Mouse (Mus musculus): ENCODE measurements at regions not wholly inside any gene's neighbourhood (a gene's known extent, or its start where the extent isn't known, plus 50 kb on each side); places are given as distances from the start of the nearest gene placed in this dataset.

- no peak overlapping the region for H3K4me3 ChIP-seq (ENCODE audit: low read depth, low read length)
- no peak overlapping the region for H3K4me2 ChIP-seq (ENCODE audit: low read length)
- no peak overlapping the region for H3K27ac ChIP-seq (ENCODE audit: low read depth, low read length)
- H3K9me3 ChIP-seq (replicated peaks; ENCODE audit: control insufficient read depth, low read length): no peaks in the 10 kb centered on the region
- H3K27me3 ChIP-seq (replicated peaks; ENCODE audit: control insufficient read depth, insufficient read depth, low read length): no peaks in the 10 kb centered on the region
- DNase-seq (ENCODE audit: low spot score) (no peak), ATAC-seq (no peak)
- no peaks in the 10 kb centered on the region for H3K4me1 ChIP-seq (ENCODE audit: control insufficient read depth, insufficient read depth, low read length)
- no peak overlapping the region for H3K9ac ChIP-seq (ENCODE audit: low read length)
- WGBS: 96% methylated on average over 3 of the region's 3 CpGs
- no peaks in the 10 kb centered on the region for H3K36me3 ChIP-seq (ENCODE audit: control insufficient read depth, insufficient read depth, low read length)
These were observed 112.6 kb upstream of the Arg1 start for GRCm38 (mm10) chr10:25039926-25040325.

DNA sequence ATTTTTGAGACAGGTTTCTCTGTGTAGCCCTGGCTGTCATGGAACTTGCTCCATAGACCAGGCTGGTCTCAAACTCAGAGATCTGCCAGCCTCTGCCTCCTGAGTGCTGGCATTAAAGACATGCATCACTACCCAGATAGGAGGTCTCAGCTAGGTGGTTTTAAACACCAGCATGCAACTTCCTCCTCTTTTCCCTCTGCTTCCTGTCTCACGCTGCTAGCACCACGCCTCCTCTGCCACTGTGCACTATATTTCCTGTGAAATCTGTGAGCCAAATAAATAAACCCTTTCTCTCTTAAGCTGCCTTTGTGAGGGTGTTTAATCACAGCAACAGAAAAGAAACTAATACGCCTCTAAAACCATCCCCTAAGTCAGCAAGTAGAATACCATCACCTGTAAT is 109.6 kb upstream of the Arg1 start:
- no peak for ATAC-seq
- WGBS: 81% methylated on average over 3 of the region's 3 CpGs

DNA sequence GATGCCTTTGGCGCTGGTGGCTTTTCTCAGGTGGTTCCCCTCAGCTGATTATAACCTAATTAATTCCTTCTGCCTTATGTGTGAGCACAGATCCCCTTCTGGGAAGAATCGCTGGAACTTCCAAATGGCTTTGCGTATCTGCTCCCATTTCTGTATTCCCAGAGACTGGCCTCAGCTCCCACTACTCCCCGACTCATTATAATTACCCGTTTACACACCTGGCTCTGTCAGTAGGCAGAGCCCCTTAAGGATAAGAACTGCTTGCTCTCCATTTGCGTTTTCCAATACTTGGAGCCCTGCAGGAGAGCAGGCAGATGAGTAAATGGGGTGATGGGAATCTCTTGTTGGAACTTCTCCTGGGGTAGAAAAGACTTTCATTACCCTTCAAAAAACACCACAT is 108.1 kb upstream of the Arg1 start:
- no peaks in the 10 kb centered on the region for H3K36me3 ChIP-seq (ENCODE audit: control insufficient read depth, insufficient read depth, low read length)
- 84% methylated on average over 6 of the region's 6 CpGs for WGBS
- no peak overlapping the region for H3K4me3 ChIP-seq (ENCODE audit: low read depth, low read length)
- no peaks in the 10 kb centered on the region for H3K27me3 ChIP-seq (replicated peaks; ENCODE audit: control insufficient read depth, insufficient read depth, low read length)
- DNase-seq (ENCODE audit: low spot score) (no peak), ATAC-seq (no peak)
- no peak overlapping the region for H3K9ac ChIP-seq (ENCODE audit: low read length)
- no peaks in the 10 kb centered on the region for H3K9me3 ChIP-seq (replicated peaks; ENCODE audit: control insufficient read depth, low read length)
- H3K27ac ChIP-seq (ENCODE audit: low read depth, low read length): no peak overlapping the region
- no peak overlapping the region for H3K4me2 ChIP-seq (ENCODE audit: low read length)
- H3K4me1 ChIP-seq (ENCODE audit: control insufficient read depth, insufficient read depth, low read length): no peaks in the 10 kb centered on the region

More for the DNA sequence above, 109.6 kb upstream of the Arg1 start:
- no peak overlapping the region for H3K4me2 ChIP-seq (ENCODE audit: low read length)
- H3K4me3 ChIP-seq (ENCODE audit: low read depth, low read length): no peak overlapping the region
- no peaks in the 10 kb centered on the region for H3K9me3 ChIP-seq (replicated peaks; ENCODE audit: control insufficient read depth, low read length)
- H3K4me1 ChIP-seq (ENCODE audit: control insufficient read depth, insufficient read depth, low read length): no peaks in the 10 kb centered on the region
- no peak for DNase-seq (ENCODE audit: low spot score)
- H3K27ac ChIP-seq (ENCODE audit: low read depth, low read length): no peak overlapping the region
- H3K9ac ChIP-seq (ENCODE audit: low read length): no peak overlapping the region
- H3K36me3 ChIP-seq (ENCODE audit: control insufficient read depth, insufficient read depth, low read length): no peaks in the 10 kb centered on the region
- no peaks in the 10 kb centered on the region for H3K27me3 ChIP-seq (replicated peaks; ENCODE audit: control insufficient read depth, insufficient read depth, low read length)

DNA sequence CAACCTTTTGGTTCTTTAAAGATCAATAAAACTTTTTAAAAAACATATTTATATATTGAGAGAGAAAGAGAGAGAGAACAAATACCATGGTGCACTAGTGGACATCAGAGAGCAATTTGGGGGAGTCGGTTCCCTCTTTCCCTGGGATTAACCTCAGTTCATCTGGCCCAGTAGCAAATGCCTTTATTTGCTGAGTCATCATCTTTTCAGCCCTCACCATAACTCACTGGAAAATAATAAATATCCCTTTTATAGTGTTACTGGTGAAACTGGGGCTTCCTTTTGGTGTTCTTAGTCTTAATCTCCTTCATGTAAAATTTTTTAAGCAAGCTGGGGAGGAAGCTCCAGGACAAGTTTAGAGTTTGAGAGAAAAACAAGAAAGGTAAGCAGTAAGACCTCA is 105.3 kb upstream of the Arg1 start:
- DNase-seq (ENCODE audit: low spot score) (no peak), ATAC-seq (no peak)
- WGBS: 85% methylated on average over 1 of the region's 1 CpGs
- Histone ChIP-seq H3K4me1 (ENCODE audit: control insufficient read depth, insufficient read depth, low read length) (no peaks in the 10 kb centered on the region; the same call in 1 of the 2 replicates), H3K27me3 (replicated peaks; ENCODE audit: control insufficient read depth, insufficient read depth, low read length) (no peaks in the 10 kb centered on the region), H3K4me2 (ENCODE audit: low read length) (no peak overlapping the region), H3K27ac (ENCODE audit: low read depth, low read length) (no peak overlapping the region), H3K9ac (ENCODE audit: low read length) (no peak overlapping the region), H3K36me3 (ENCODE audit: control insufficient read depth, insufficient read depth, low read length) (no peaks in the 10 kb centered on the region), H3K9me3 (replicated peaks; ENCODE audit: control insufficient read depth, low read length) (no peaks in the 10 kb centered on the region), H3K4me3 (ENCODE audit: low read depth, low read length) (no peak overlapping the region)

GRCm38 (mm10) chr10:25029387-25029915 is 102.2 kb upstream of the Arg1 start:
- no peak for ATAC-seq
- Histone ChIP-seq H3K4me3 (ENCODE audit: low read depth, low read length) (no peak overlapping the region), H3K27me3 (replicated peaks; ENCODE audit: control insufficient read depth, insufficient read depth, low read length) (no peaks in the 10 kb centered on the region), H3K4me2 (ENCODE audit: low read length) (no peak overlapping the region), H3K9ac (ENCODE audit: low read length) (no peak overlapping the region), H3K9me3 (replicated peaks; ENCODE audit: control insufficient read depth, low read length) (no peaks in the 10 kb centered on the region), H3K4me1 (ENCODE audit: control insufficient read depth, insufficient read depth, low read length) (peaks cover 3% of the 10 kb centered on the region), H3K27ac (ENCODE audit: low read depth, low read length) (no peak overlapping the region), H3K36me3 (ENCODE audit: control insufficient read depth, insufficient read depth, low read length) (no peaks in the 10 kb centered on the region)
- 39% methylated on average over 6 of the region's 6 CpGs for WGBS
- no peak for DNase-seq (ENCODE audit: low spot score)

DNA sequence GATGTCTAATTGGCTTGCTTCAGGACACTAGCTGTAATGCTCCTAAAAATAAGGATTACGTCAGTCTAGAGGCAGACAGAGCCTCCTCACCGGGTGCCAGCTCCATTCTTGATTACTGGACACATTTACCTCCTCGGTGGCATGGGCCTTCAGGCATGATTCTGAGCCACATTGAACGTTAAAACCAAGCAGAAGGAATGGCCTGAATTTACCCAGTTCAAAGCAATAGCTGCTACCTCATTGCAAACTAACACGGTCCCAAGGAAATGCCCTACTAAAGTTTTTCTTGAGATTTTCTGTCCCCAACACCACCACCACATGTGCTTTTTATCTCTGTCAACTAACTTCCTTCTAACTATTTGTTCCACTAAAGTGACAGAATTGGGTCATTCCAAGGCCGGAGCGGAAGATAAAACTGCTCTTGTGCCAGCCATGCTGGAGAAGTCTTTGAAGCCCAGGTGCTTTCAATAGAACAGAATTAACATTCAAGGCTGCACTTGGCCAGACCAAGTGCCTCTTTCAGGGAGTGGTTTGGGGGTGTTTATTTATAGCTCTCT is 96.4 kb upstream of the Arg1 start:
- 19% methylated on average over 7 of the region's 7 CpGs for WGBS
- H3K4me2 ChIP-seq (ENCODE audit: low read length): no peak overlapping the region
- no peak overlapping the region for H3K4me3 ChIP-seq (ENCODE audit: low read depth, low read length)
- no peaks in the 10 kb centered on the region for H3K27me3 ChIP-seq (replicated peaks; ENCODE audit: control insufficient read depth, insufficient read depth, low read length)
- H3K9me3 ChIP-seq (replicated peaks; ENCODE audit: control insufficient read depth, low read length): no peaks in the 10 kb centered on the region; the same call in 1 of the 2 replicates
- H3K36me3 ChIP-seq (ENCODE audit: control insufficient read depth, insufficient read depth, low read length): no peaks in the 10 kb centered on the region
- peak overlapping the region; percentile 50; the same call in 1 of the 2 replicates for H3K27ac ChIP-seq (ENCODE audit: low read depth, low read length)
- ATAC-seq (peak; percentile 93), DNase-seq (ENCODE audit: low spot score) (peak; percentile 90)
- no peak overlapping the region for H3K9ac ChIP-seq (ENCODE audit: low read length)
- H3K4me1 ChIP-seq (ENCODE audit: control insufficient read depth, insufficient read depth, low read length): peaks cover 6% of the 10 kb centered on the region

GRCm38 (mm10) chr10:25023044-25023540 is 95.8 kb upstream of the Arg1 start:
- Histone ChIP-seq H3K4me2 (ENCODE audit: low read length) (no peak overlapping the region), H3K9me3 (replicated peaks; ENCODE audit: control insufficient read depth, low read length) (no peaks in the 10 kb centered on the region; the same call in 1 of the 2 replicates), H3K4me1 (ENCODE audit: control insufficient read depth, insufficient read depth, low read length) (peaks cover 6% of the 10 kb centered on the region), H3K27me3 (replicated peaks; ENCODE audit: control insufficient read depth, insufficient read depth, low read length) (no peaks in the 10 kb centered on the region), H3K27ac (ENCODE audit: low read depth, low read length) (peak overlapping the region; percentile 50; the same call in 1 of the 2 replicates), H3K36me3 (ENCODE audit: control insufficient read depth, insufficient read depth, low read length) (no peaks in the 10 kb centered on the region), H3K4me3 (ENCODE audit: low read depth, low read length) (no peak overlapping the region), H3K9ac (ENCODE audit: low read length) (no peak overlapping the region)
- 41% methylated on average over 4 of the region's 4 CpGs for WGBS
- no peak for DNase-seq (ENCODE audit: low spot score)
- peak; percentile 47 for ATAC-seq

GRCm38 (mm10) chr10:25018946-25019345 is 91.7 kb upstream of the Arg1 start:
- Histone ChIP-seq H3K27ac (ENCODE audit: low read depth, low read length) (no peak overlapping the region), H3K9me3 (replicated peaks; ENCODE audit: control insufficient read depth, low read length) (no peaks in the 10 kb centered on the region; the same call in 1 of the 2 replicates), H3K4me2 (ENCODE audit: low read length) (no peak overlapping the region), H3K4me3 (ENCODE audit: low read depth, low read length) (no peak overlapping the region), H3K4me1 (ENCODE audit: control insufficient read depth, insufficient read depth, low read length) (peaks cover 2% of the 10 kb centered on the region; the same call in 1 of the 2 replicates), H3K36me3 (ENCODE audit: control insufficient read depth, insufficient read depth, low read length) (no peaks in the 10 kb centered on the region), H3K9ac (ENCODE audit: low read length) (no peak overlapping the region), H3K27me3 (replicated peaks; ENCODE audit: control insufficient read depth, insufficient read depth, low read length) (no peaks in the 10 kb centered on the region)
- ATAC-seq (no peak), DNase-seq (ENCODE audit: low spot score) (no peak)
- 41% methylated on average over 2 of the region's 2 CpGs for WGBS

DNA sequence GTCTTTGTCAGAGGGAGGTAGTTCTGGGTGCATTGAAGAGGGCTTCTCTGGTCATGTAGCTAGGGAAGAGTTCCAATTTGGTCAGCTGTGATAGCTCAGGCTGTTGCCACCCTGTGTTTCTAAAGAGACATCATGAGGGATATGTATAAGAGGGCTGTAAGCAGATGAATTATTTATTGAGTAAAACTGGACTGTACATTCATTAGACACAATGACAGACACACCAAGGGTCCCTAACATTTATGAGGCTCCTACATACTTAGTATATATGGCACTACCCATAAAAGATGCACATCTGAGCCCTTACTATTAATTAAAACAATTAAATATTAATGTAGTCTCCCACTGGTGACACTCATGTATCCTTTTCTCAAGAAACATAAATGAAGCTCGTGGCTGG is 90.6 kb upstream of the Arg1 start:
- Histone ChIP-seq H3K4me1 (ENCODE audit: control insufficient read depth, insufficient read depth, low read length) (no peaks in the 10 kb centered on the region), H3K27ac (ENCODE audit: low read depth, low read length) (no peak overlapping the region), H3K4me2 (ENCODE audit: low read length) (no peak overlapping the region), H3K4me3 (ENCODE audit: low read depth, low read length) (no peak overlapping the region), H3K36me3 (ENCODE audit: control insufficient read depth, insufficient read depth, low read length) (no peaks in the 10 kb centered on the region), H3K9ac (ENCODE audit: low read length) (no peak overlapping the region), H3K27me3 (replicated peaks; ENCODE audit: control insufficient read depth, insufficient read depth, low read length) (no peaks in the 10 kb centered on the region), H3K9me3 (replicated peaks; ENCODE audit: control insufficient read depth, low read length) (no peaks in the 10 kb centered on the region; the same call in 1 of the 2 replicates)
- DNase-seq (ENCODE audit: low spot score): no peak
- 84% methylated on average over 1 of the region's 1 CpGs for WGBS
- no peak for ATAC-seq
